Mouse (Mus musculus) stomach, embryonic 16.5 days (tissue): Measurements from ENCODE around the gene Stim1. TPM values are rescaled to one million over a fixed set of nuclear protein-coding genes. Genes with fewer than 3 reads are reported as not detected.
A peak's percentile ranks its signal among the peaks of the same experiment; 100 is the strongest.
"Not testable (repeated sequence)": the region's sequence is repeated elsewhere in the genome, so short reads cannot be mapped to it uniquely, and the experiment has no call there.

Experiments used
- ATAC-seq: fragments of 200-750 bp; cut with Nextera tagmentation; 2 replicates; pipeline ENCODE4 v1.8.0; 2017; ENCODE audit warnings: moderate number of reproducible peaks, moderate TSS enrichment; ENCODE audit not compliant: insufficient read depth, low FRiP score
- H3K27ac ChIP-seq: fragments of 300-500 bp; sonication (generic); 2 replicates; pipeline ENCODE4 v1.5.1; 2014; ENCODE audit warnings: low read length
- H3K27me3 ChIP-seq: fragments of 300-500 bp; sonication (generic); 2 replicates; pipeline ENCODE4 v1.6.1; 2014; ENCODE audit warnings: low read length, control low read depth, mixed read lengths; ENCODE audit not compliant: control insufficient read depth, insufficient read depth
- H3K36me3 ChIP-seq: fragments of 300-500 bp; sonication (generic); 2 replicates; pipeline ENCODE4 v1.6.1; 2014; ENCODE audit warnings: low read length; ENCODE audit not compliant: control insufficient read depth, insufficient read depth
- H3K4me1 ChIP-seq: fragments of 300-500 bp; sonication (generic); 2 replicates; pipeline ENCODE4 v1.6.1; 2014; ENCODE audit warnings: low read length, control low read depth, mixed read lengths; ENCODE audit not compliant: control insufficient read depth, insufficient read depth
- H3K4me2 ChIP-seq: fragments of 300-500 bp; sonication (generic); 2 replicates; pipeline ENCODE4 v1.6.1; 2014; ENCODE audit warnings: low read depth, low read length, mixed read lengths
- H3K4me3 ChIP-seq: fragments of 300-500 bp; sonication (generic); replicated peaks from 2 replicates; pipeline ENCODE4 v1.5.1; 2014; ENCODE audit warnings: mild to moderate bottlenecking, low read length
- H3K9ac ChIP-seq: fragments of 300-500 bp; sonication (generic); 2 replicates; pipeline ENCODE4 v1.6.1; 2014; ENCODE audit warnings: low read length
- H3K9me3 ChIP-seq: fragments of 300-500 bp; sonication (generic); replicated peaks from 2 replicates; pipeline ENCODE4 v1.6.1; 2016; ENCODE audit warnings: low read length, control low read depth; ENCODE audit not compliant: control insufficient read depth
- WGBS: fragments of 180-500 bp; shearing (Covaris S2); extraction: QIAGEN DNeasy Blood & Tissue Kit; methylation state at CpG from one replicate; pipeline ENCODE4 v1.1.7; 2014; 5-methylcytosine and 5-hydroxymethylcytosine counted together
- polyA plus RNA-seq: library from polyadenylated mRNA; unstranded; fragments of >200 nt; fragmentation: Nextera tagmentation; extraction: Ambion mirVana; gene quantifications from 2 replicates; pipeline ENCODE4 v1.2.1, GENCODE M21; 2015

Stim1 gene
- polyA plus RNA-seq, 1 experiment from 2014 or later, result 33.7 TPM

- ATAC-seq, result no peak
- Histone ChIP-seq H3K4me2 (no peak overlapping the region), H3K4me1 (no peaks in the 10 kb centered on the region), H3K9me3 (no peaks in the 10 kb centered on the region), H3K4me3 (no peak overlapping the region), H3K36me3 (no peaks in the 10 kb centered on the region), H3K9ac (no peak overlapping the region), H3K27ac (no peak overlapping the region), H3K27me3 (no peaks in the 10 kb centered on the region)
- WGBS, result 77% methylated on average over 3 of the region's 3 CpGs
Observed at GRCm38 (mm10) chr7:102478926-102479325, 211.3 kb downstream of the Stim1 start.

- WGBS, result 65% methylated on average over 5 of the region's 5 CpGs
- no peak overlapping the region for H3K4me3 ChIP-seq
- no peak overlapping the region for H3K4me2 ChIP-seq
- no peaks in the 10 kb centered on the region for H3K4me1 ChIP-seq
- no peak for ATAC-seq
- no peaks in the 10 kb centered on the region for H3K9me3 ChIP-seq
- no peaks in the 10 kb centered on the region for H3K27me3 ChIP-seq
- no peak overlapping the region for H3K9ac ChIP-seq
- no peak overlapping the region for H3K27ac ChIP-seq
- H3K36me3 ChIP-seq, result no peaks in the 10 kb centered on the region
Observed at GRCm38 (mm10) chr7:102479368-102480078, 211.9 kb downstream of the Stim1 start.

- Histone ChIP-seq H3K36me3 (no peaks in the 10 kb centered on the region), H3K27ac (no peak overlapping the region), H3K9ac (no peak overlapping the region), H3K9me3 (no peaks in the 10 kb centered on the region), H3K27me3 (no peaks in the 10 kb centered on the region), H3K4me1 (no peaks in the 10 kb centered on the region), H3K4me3 (no peak overlapping the region), H3K4me2 (no peak overlapping the region)
- ATAC-seq, result no peak
- WGBS, result 62% methylated on average over 4 of the region's 4 CpGs
Observed at GRCm38 (mm10) chr7:102480821-102481220, 213.2 kb downstream of the Stim1 start.

GRCm38 (mm10) chr7:102481579-102481978 lies 214.0 kb downstream of the Stim1 start, which contains the start of gene Olfr543:
TSS of gene Olfr543 (minus strand) at chr7:102481679.
- Histone ChIP-seq H3K36me3 (no peaks in the 10 kb centered on the region), H3K4me3 (no peak within 1 kb of the TSS), H3K4me2 (no peak within 1 kb of the TSS), H3K27me3 (no peaks in the 10 kb centered on the region), H3K27ac (no peak within 1 kb of the TSS), H3K4me1 (no peaks in the 10 kb centered on the region), H3K9me3 (no peaks in the 10 kb centered on the region), H3K9ac (no peak within 1 kb of the TSS)
- ATAC-seq, result no peak
- WGBS, result 92% methylated on average over 4 of the region's 4 CpGs

- Histone ChIP-seq H3K9me3 (no peaks in the 10 kb centered on the region), H3K4me3 (no peak overlapping the region), H3K4me2 (no peak overlapping the region), H3K9ac (no peak overlapping the region), H3K27me3 (no peaks in the 10 kb centered on the region), H3K27ac (no peak overlapping the region), H3K4me1 (no peaks in the 10 kb centered on the region), H3K36me3 (no peaks in the 10 kb centered on the region)
- 71% methylated on average over 2 of the region's 2 CpGs for WGBS
- ATAC-seq, result no peak
Observed at GRCm38 (mm10) chr7:102483665-102484064, 216.1 kb downstream of the Stim1 start.

GRCm38 (mm10) chr7:102484766-102485165 lies 217.2 kb downstream of the Stim1 start:
- not testable (repeated sequence) for H3K4me3 ChIP-seq, H3K4me1 ChIP-seq, H3K27me3 ChIP-seq, H3K9me3 ChIP-seq, H3K9ac ChIP-seq, H3K27ac ChIP-seq, H3K4me2 ChIP-seq, H3K36me3 ChIP-seq
- 61% methylated on average over 7 of the region's 8 CpGs for WGBS
- peak; percentile 45; the same call in 1 of the 2 replicates for ATAC-seq

GRCm38 (mm10) chr7:102486105-102486504 lies 218.5 kb downstream of the Stim1 start:
- WGBS, result 30% methylated on average over 1 of the region's 1 CpGs
- Histone ChIP-seq H3K4me3 (no peak overlapping the region), H3K9me3 (no peaks in the 10 kb centered on the region), H3K4me2 (no peak overlapping the region), H3K4me1 (no peaks in the 10 kb centered on the region), H3K27ac (no peak overlapping the region), H3K9ac (no peak overlapping the region), H3K36me3 (no peaks in the 10 kb centered on the region), H3K27me3 (no peaks in the 10 kb centered on the region)
- ATAC-seq, result no peak

Other genes with a start within 250 kb of the Stim1 start
- 2.6 and 3.3 TPM in 2 replicates for gene Il18bp, start 249.1 kb upstream of the Stim1 start, polyA plus RNA-seq
- gene Rnf121, start 202.3 kb upstream of the Stim1 start, polyA plus RNA-seq, result 27.0 and 31.7 TPM in 2 replicates
- 28.2 and 28.9 TPM in 2 replicates for gene Xndc1, start 202.3 kb upstream of the Stim1 start, polyA plus RNA-seq
- 0.84 and 1.1 TPM in 2 replicates for gene Xntrpc, start 202.1 kb upstream of the Stim1 start, polyA plus RNA-seq
- gene Trpc2, start 184.7 kb upstream of the Stim1 start, polyA plus RNA-seq, result not detected in 2 replicates
- 0.36 and 7.1 TPM in 2 replicates for gene Art1, start 166.1 kb upstream of the Stim1 start, polyA plus RNA-seq
- gene Art5, start 158.3 kb upstream of the Stim1 start, polyA plus RNA-seq, result 0.34 and 0.77 TPM in 2 replicates
- not detected in 2 replicates for gene Chrna10, start 151.0 kb upstream of the Stim1 start, polyA plus RNA-seq
- 34.5 and 35.0 TPM in 2 replicates for gene Nup98, start 57.6 kb upstream of the Stim1 start, polyA plus RNA-seq
- gene Pgap2, start 57.6 kb upstream of the Stim1 start, polyA plus RNA-seq, result 109 and 126 TPM in 2 replicates
- 62.0 and 68.0 TPM in 2 replicates for gene Rhog, start 11.8 kb upstream of the Stim1 start, polyA plus RNA-seq
- 131 and 137 TPM in 2 replicates for gene Rrm1, start 173.9 kb downstream of the Stim1 start, polyA plus RNA-seq
- gene Olfr543, start 213.9 kb downstream of the Stim1 start, polyA plus RNA-seq, result 0.30 and 0.54 TPM in 2 replicates
- 0.04 and 0.07 TPM in 2 replicates for gene Olfr544, start 220.5 kb downstream of the Stim1 start, polyA plus RNA-seq
- gene Olfr545, start 231.8 kb downstream of the Stim1 start, polyA plus RNA-seq, result 0.16 and 0.17 TPM in 2 replicates